Mouse (Mus musculus) stomach, postnatal 0 days (tissue): Measurements from ENCODE around the gene Gm5127. TPM values are rescaled to one million over a fixed set of nuclear protein-coding genes. Genes with fewer than 3 reads are reported as not detected.

Experiments used
- ATAC-seq: fragments of 200-750 bp; cut with Nextera tagmentation; 2 replicates; pipeline ENCODE4 v1.8.0; 2017; ENCODE audit not compliant: low FRiP score, low TSS enrichment
- DNase-seq: peaks from one replicate; pipeline ENCODE4 v3.0.0-alpha.2; 2016; ENCODE audit warnings: low spot score
- H3K27ac ChIP-seq: fragments of 300-500 bp; sonication (generic); replicated peaks from 2 replicates; pipeline ENCODE4 v1.5.1; 2014; ENCODE audit warnings: mild to moderate bottlenecking, control low read depth
- H3K27me3 ChIP-seq: fragments of 300-500 bp; sonication (generic); 2 replicates; pipeline ENCODE4 v1.6.1; 2014; ENCODE audit warnings: low read length; ENCODE audit not compliant: control insufficient read depth, insufficient read depth
- H3K36me3 ChIP-seq: fragments of 300-500 bp; sonication (generic); 2 replicates; pipeline ENCODE4 v1.6.1; 2014; ENCODE audit warnings: low read length, mixed read lengths; ENCODE audit not compliant: control insufficient read depth, insufficient read depth
- H3K4me1 ChIP-seq: fragments of 300-500 bp; sonication (generic); replicated peaks from 2 replicates; pipeline ENCODE4 v1.6.1; 2014; ENCODE audit warnings: antibody characterized with exemption; ENCODE audit not compliant: control insufficient read depth, insufficient read depth
- H3K4me2 ChIP-seq: fragments of 300-500 bp; sonication (generic); replicated peaks from 2 replicates; pipeline ENCODE4 v1.6.1; 2014; ENCODE audit warnings: low read depth, mild to moderate bottlenecking, control low read depth, moderate library complexity
- H3K4me3 ChIP-seq: fragments of 300-500 bp; sonication (generic); 2 replicates; pipeline ENCODE4 v1.5.1; 2014; ENCODE audit warnings: low read depth, low read length, control low read depth
- H3K9ac ChIP-seq: fragments of 300-500 bp; sonication (generic); 2 replicates; pipeline ENCODE4 v1.6.1; 2014; ENCODE audit warnings: mild to moderate bottlenecking, low read length, control low read depth, mixed read lengths
- H3K9me3 ChIP-seq: fragments of 300-500 bp; sonication (generic); 2 replicates; pipeline ENCODE4 v1.6.1; 2016; ENCODE audit warnings: low read length; ENCODE audit not compliant: control insufficient read depth
- CTCF ChIP-seq: IDR thresholded peaks from 2 replicates; pipeline ENCODE4 v1.5.1; 2016; ENCODE audit warnings: antibody characterized with exemption, low read depth, mild to moderate bottlenecking, moderate library complexity
- EP300 ChIP-seq: optimal IDR thresholded peaks from 2 replicates; pipeline ENCODE3; 2016; ENCODE audit warnings: antibody characterized with exemption
- WGBS: fragments of 180-500 bp; shearing (Covaris S2); extraction: QIAGEN DNeasy Blood & Tissue Kit; methylation state at CpG from one replicate; pipeline ENCODE4 v1.1.7; 2014; 5-methylcytosine and 5-hydroxymethylcytosine counted together
- polyA plus RNA-seq: library from polyadenylated mRNA; unstranded; fragments of >200 nt; fragmentation: Nextera tagmentation; extraction: Ambion mirVana; gene quantifications from 2 replicates; pipeline ENCODE4 v1.2.1, GENCODE M21; 2015

Gene Gm5127
- polyA plus RNA-seq, result 0.08 and 0.10 TPM in 2 replicates

DNA sequence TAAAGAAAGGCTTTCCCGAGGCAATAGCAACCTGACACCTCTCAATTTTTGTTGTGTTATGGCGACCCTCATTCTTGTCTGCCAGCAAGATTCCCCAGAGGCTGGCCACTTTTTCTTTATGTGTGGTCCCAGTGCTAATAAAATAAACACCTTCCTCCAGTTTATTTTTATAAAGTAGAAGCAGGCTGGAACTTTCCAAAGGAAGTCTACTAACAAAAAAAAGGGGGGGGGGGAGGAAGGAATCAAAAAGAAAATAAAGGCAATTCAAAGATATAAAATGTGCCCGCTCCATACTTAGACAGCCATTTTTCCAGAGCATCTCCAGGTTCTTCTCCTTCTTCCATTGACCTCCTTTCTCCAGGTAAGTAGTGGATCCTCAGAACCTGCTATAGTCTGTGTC is at the start of gene Gm5127:
Gm5127 (plus strand) TSS at position 301 of the 400 bp plus-strand sequence.
- TF ChIP-seq CTCF, result no peak
- no peak for TF ChIP-seq EP300
- Histone ChIP-seq H3K9me3 (no peaks in the 10 kb centered on the region), H3K4me1 (no peaks in the 10 kb centered on the region), H3K4me3 (no peak within 1 kb of the TSS), H3K27me3 (no peaks in the 10 kb centered on the region), H3K9ac (no peak within 1 kb of the TSS), H3K27ac (no peak within 1 kb of the TSS), H3K36me3 (no peaks in the 10 kb centered on the region), H3K4me2 (no peak within 1 kb of the TSS)
- 41% methylated on average over 3 of the region's 3 CpGs for WGBS
- ATAC-seq (no peak), DNase-seq (no peak)

DNA sequence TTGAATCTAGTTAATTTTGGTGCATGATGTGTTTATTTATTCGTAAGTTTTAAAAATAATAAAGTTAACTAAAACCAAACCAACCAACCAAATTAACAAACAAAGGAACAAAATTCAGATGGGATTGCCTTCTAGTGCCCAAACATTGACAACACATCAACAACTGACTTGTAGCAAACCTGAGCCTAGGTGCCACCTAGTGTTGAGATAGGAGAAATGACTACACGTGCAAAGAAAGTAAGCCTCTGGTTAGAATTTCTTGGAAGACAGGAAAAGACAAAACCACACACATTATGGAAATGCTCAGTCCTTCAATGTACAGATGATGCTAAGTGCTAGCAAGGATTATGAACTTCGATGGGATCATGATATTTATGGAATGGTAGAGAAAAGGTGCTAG is 46.6 kb upstream of the Gm5127 start:
- 34% methylated on average over 3 of the region's 3 CpGs for WGBS
- no peaks in the 10 kb centered on the region for H3K27me3 ChIP-seq
- DNase-seq (no peak), ATAC-seq (no peak)
- H3K27ac ChIP-seq, result no peak overlapping the region
- H3K4me1 ChIP-seq, result no peaks in the 10 kb centered on the region
- H3K9ac ChIP-seq, result no peak overlapping the region
- no peaks in the 10 kb centered on the region for H3K9me3 ChIP-seq
- H3K4me2 ChIP-seq, result no peak overlapping the region
- TF ChIP-seq EP300 (no peak), CTCF (peak; percentile 46)
- no peak overlapping the region for H3K4me3 ChIP-seq
- no peaks in the 10 kb centered on the region for H3K36me3 ChIP-seq

DNA sequence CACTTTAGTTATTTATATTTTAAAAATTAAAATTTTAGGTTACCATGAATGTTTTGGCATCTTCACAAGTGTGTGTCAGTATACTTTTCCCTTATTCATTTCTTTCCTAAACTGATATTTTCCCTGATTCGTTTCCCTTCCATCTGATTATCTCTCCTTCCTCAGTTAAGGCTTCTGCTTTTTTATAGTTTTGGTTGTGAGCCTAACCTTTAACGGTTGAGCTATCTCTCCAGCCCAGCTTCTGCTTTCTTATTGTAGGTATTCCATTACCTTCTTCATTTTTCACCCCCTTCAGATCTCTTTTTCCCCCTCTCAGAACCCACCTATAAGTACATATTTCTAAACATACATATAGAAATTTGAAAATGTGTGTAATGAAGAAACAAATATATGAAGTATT is 27.5 kb upstream of the Gm5127 start:
- TF ChIP-seq EP300, result no peak
- TF ChIP-seq CTCF, result no peak
- H3K4me1 ChIP-seq, result no peaks in the 10 kb centered on the region
- no peak overlapping the region for H3K9ac ChIP-seq
- no peaks in the 10 kb centered on the region for H3K36me3 ChIP-seq
- DNase-seq (no peak), ATAC-seq (no peak)
- H3K9me3 ChIP-seq, result no peaks in the 10 kb centered on the region
- 84% methylated on average over 2 of the region's 2 CpGs for WGBS
- H3K4me3 ChIP-seq, result no peak overlapping the region
- no peaks in the 10 kb centered on the region for H3K27me3 ChIP-seq
- no peak overlapping the region for H3K4me2 ChIP-seq
- no peak overlapping the region for H3K27ac ChIP-seq

DNA sequence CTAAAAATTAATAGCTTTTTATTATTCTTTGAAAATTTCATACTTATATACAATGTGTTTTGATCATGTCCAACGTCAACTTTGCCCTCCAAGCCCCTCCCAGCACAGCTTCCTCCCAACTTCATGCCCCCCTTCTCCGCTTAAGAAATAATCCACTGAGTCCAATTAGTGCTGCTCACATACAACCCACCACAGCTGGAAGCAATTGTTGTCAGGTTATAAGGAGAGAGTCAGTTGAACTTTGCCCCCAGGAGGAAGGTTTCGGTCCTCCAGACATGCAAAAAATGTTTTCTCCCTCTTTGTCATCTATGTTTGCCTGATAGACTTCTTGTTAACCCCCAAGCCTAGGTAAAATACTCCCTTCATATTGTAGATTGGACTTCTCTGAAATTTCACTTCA is 4.0 kb upstream of the Gm5127 start:
- ATAC-seq (no peak), DNase-seq (no peak)
- Histone ChIP-seq H3K9ac (no peak overlapping the region), H3K27ac (no peak overlapping the region), H3K4me1 (no peaks in the 10 kb centered on the region), H3K36me3 (no peaks in the 10 kb centered on the region), H3K4me2 (no peak overlapping the region), H3K4me3 (no peak overlapping the region), H3K27me3 (no peaks in the 10 kb centered on the region), H3K9me3 (no peaks in the 10 kb centered on the region)
- 61% methylated on average over 3 of the region's 3 CpGs for WGBS
- TF ChIP-seq CTCF, result no peak
- TF ChIP-seq EP300, result no peak

DNA sequence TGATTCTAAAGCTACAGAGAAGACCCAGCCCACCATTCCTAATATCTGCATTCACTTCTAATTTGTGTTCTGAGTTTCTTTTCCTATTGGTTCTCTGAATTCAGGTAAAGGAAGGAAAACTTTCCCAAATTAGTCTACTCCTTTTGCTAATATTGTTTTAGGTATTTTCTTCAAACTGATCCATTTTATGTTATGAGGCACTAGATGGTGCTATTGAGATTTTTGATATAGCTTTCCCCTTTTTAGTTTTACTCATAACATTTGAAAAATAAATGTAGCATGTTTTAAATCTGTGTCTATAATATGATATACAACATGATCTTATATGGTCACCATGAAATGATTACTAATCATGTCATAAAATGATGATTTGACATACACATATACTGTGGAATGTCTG is 2.6 kb upstream of the Gm5127 start:
- TF ChIP-seq CTCF (peak; percentile 41), EP300 (no peak)
- H3K27me3 ChIP-seq, result no peaks in the 10 kb centered on the region
- H3K4me1 ChIP-seq, result no peaks in the 10 kb centered on the region
- no peaks in the 10 kb centered on the region for H3K36me3 ChIP-seq
- no peak overlapping the region for H3K4me2 ChIP-seq
- no peak for DNase-seq
- H3K27ac ChIP-seq, result no peak overlapping the region
- H3K9ac ChIP-seq, result no peak overlapping the region
- no peak for ATAC-seq
- H3K4me3 ChIP-seq, result no peak overlapping the region
- no peaks in the 10 kb centered on the region for H3K9me3 ChIP-seq

DNA sequence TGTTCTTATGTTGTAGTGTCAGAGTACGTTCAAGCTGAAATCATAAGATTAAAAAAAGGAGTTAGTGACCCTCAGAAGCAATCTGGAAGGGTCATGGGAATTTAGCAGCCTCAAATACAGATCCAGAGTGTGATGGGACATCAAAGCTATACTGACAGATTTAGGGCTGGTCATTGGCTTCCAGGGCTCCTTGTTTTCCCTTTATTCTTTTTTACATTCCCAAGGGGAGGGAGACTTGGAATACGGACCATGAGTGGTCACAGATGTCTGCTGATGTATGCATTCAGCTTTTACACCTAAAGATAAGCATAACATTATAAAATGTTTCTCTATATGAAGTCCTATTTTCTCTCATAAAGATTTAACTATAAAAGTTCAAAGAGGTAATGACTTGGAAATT is 789 bp upstream of the Gm5127 start:
- H3K4me1 ChIP-seq, result no peaks in the 10 kb centered on the region
- H3K9ac ChIP-seq, result no peak overlapping the region
- H3K27me3 ChIP-seq, result no peaks in the 10 kb centered on the region
- WGBS, result 38% methylated on average over 2 of the region's 2 CpGs
- H3K36me3 ChIP-seq, result no peaks in the 10 kb centered on the region
- no peak overlapping the region for H3K27ac ChIP-seq
- H3K4me3 ChIP-seq, result no peak overlapping the region
- H3K4me2 ChIP-seq, result no peak overlapping the region
- no peak for ATAC-seq
- DNase-seq, result no peak
- H3K9me3 ChIP-seq, result no peaks in the 10 kb centered on the region
- TF ChIP-seq EP300 (no peak), CTCF (no peak)
